Mouse (Mus musculus) liver, embryonic 15.5 days (tissue): ENCODE results near the gene Gm20388. TPM values are rescaled to one million over a fixed set of nuclear protein-coding genes. Genes with fewer than 3 reads are reported as not detected.

ENCODE experiments used
- ATAC-seq: fragments of 200-750 bp; cut with Nextera tagmentation; 2 replicates; pipeline ENCODE4 v1.8.0; 2017; ENCODE audit warnings: moderate number of reproducible peaks, mild to moderate bottlenecking, moderate library complexity; ENCODE audit not compliant: insufficient read depth
- H3K27ac ChIP-seq: fragments of 300-500 bp; sonication (generic); replicated peaks from 2 replicates; pipeline ENCODE4 v1.5.1; 2015; ENCODE audit warnings: mild to moderate bottlenecking, inconsistent platforms
- H3K27me3 ChIP-seq: fragments of 300-500 bp; sonication (generic); 2 replicates; pipeline ENCODE4 v1.6.1; 2015; ENCODE audit warnings: mild to moderate bottlenecking, inconsistent platforms
- H3K36me3 ChIP-seq: fragments of 300-500 bp; sonication (generic); replicated peaks from 2 replicates; pipeline ENCODE4 v1.6.1; 2015; ENCODE audit warnings: moderate library complexity, mild to moderate bottlenecking, inconsistent platforms
- H3K4me1 ChIP-seq: fragments of 300-500 bp; sonication (generic); replicated peaks from 2 replicates; pipeline ENCODE4 v1.6.1; 2015; ENCODE audit warnings: inconsistent platforms
- H3K4me2 ChIP-seq: fragments of 300-500 bp; sonication (generic); 2 replicates; pipeline ENCODE4 v1.6.1; 2015; ENCODE audit warnings: moderate library complexity, mild to moderate bottlenecking, inconsistent platforms
- H3K4me3 ChIP-seq: fragments of 300-500 bp; sonication (generic); replicated peaks from 2 replicates; pipeline ENCODE4 v1.5.1; 2015; ENCODE audit warnings: mild to moderate bottlenecking, inconsistent platforms
- H3K9ac ChIP-seq: fragments of 300-500 bp; sonication (generic); 2 replicates; pipeline ENCODE4 v1.6.1; 2015; ENCODE audit warnings: moderate library complexity, mild to moderate bottlenecking, inconsistent platforms
- H3K9me3 ChIP-seq: fragments of 300-500 bp; sonication (generic); replicated peaks from 2 replicates; pipeline ENCODE4 v1.6.1; 2016; ENCODE audit warnings: inconsistent platforms
- WGBS: fragments of 180-500 bp; shearing (Covaris S2); methylation state at CpG from one replicate; pipeline ENCODE4 v1.1.7; 2015; ENCODE audit warnings: mixed read lengths; ENCODE audit not compliant: insufficient replicate concordance; 5-methylcytosine and 5-hydroxymethylcytosine counted together
- polyA plus RNA-seq: library from polyadenylated mRNA; unstranded; fragments of >200 nt; fragmentation: Nextera tagmentation; extraction: Ambion mirVana; gene quantifications from 2 replicates; pipeline ENCODE4 v1.2.1, GENCODE M21; 2015

Gm20388 gene
- polyA plus RNA-seq, 1 experiment from 2014 or later = not detected

- peaks cover 14% of the 10 kb centered on the region for H3K4me1 ChIP-seq
- H3K4me2 ChIP-seq = no peak overlapping the region
- ATAC-seq = no peak
- H3K36me3 ChIP-seq = peaks cover 71% of the 10 kb centered on the region
- no peak overlapping the region for H3K4me3 ChIP-seq
- WGBS = 75% methylated on average over 7 of the region's 7 CpGs
- no peak overlapping the region for H3K27ac ChIP-seq
- H3K27me3 ChIP-seq = no peaks in the 10 kb centered on the region
- no peak overlapping the region for H3K9ac ChIP-seq
- H3K9me3 ChIP-seq = no peaks in the 10 kb centered on the region
Observed at GRCm38 (mm10) chr8:123482627-123483026, 3572.0 kb downstream of the Gm20388 start.

GRCm38 (mm10) chr8:123491280-123492075 lies 3580.8 kb downstream of the Gm20388 start:
- Histone ChIP-seq H3K4me1 (no peaks in the 10 kb centered on the region), H3K36me3 (peaks cover 95% of the 10 kb centered on the region), H3K27ac (no peak overlapping the region), H3K9me3 (no peaks in the 10 kb centered on the region), H3K4me3 (no peak overlapping the region), H3K27me3 (no peaks in the 10 kb centered on the region), H3K9ac (no peak overlapping the region), H3K4me2 (no peak overlapping the region)
- ATAC-seq = no peak; the same call in 1 of the 2 replicates
- WGBS = 77% methylated on average over 15 of the region's 15 CpGs

- no peak overlapping the region for H3K4me2 ChIP-seq
- no peak overlapping the region for H3K27ac ChIP-seq
- H3K4me1 ChIP-seq = no peaks in the 10 kb centered on the region
- H3K9ac ChIP-seq = no peak overlapping the region
- H3K36me3 ChIP-seq = peaks cover 92% of the 10 kb centered on the region
- H3K9me3 ChIP-seq = no peaks in the 10 kb centered on the region
- 86% methylated on average over 9 of the region's 9 CpGs for WGBS
- ATAC-seq = no peak
- H3K27me3 ChIP-seq = no peaks in the 10 kb centered on the region
- no peak overlapping the region for H3K4me3 ChIP-seq
Observed at GRCm38 (mm10) chr8:123492898-123493297, 3582.3 kb downstream of the Gm20388 start.

- no peak overlapping the region for H3K9ac ChIP-seq
- H3K4me2 ChIP-seq = no peak overlapping the region
- no peak overlapping the region for H3K4me3 ChIP-seq
- H3K27me3 ChIP-seq = no peaks in the 10 kb centered on the region
- peaks cover 91% of the 10 kb centered on the region for H3K36me3 ChIP-seq
- no peak for ATAC-seq
- no peaks in the 10 kb centered on the region for H3K9me3 ChIP-seq
- H3K4me1 ChIP-seq = no peaks in the 10 kb centered on the region; the same call in 1 of the 2 replicates
- no peak overlapping the region for H3K27ac ChIP-seq
- 78% methylated on average over 4 of the region's 4 CpGs for WGBS
Observed at GRCm38 (mm10) chr8:123497699-123498098, 3587.1 kb downstream of the Gm20388 start.

GRCm38 (mm10) chr8:123498963-123499362 lies 3588.3 kb downstream of the Gm20388 start:
- Histone ChIP-seq H3K4me3 (no peak overlapping the region), H3K9ac (no peak overlapping the region), H3K4me2 (no peak overlapping the region), H3K36me3 (peaks cover 91% of the 10 kb centered on the region), H3K27me3 (no peaks in the 10 kb centered on the region), H3K27ac (no peak overlapping the region), H3K4me1 (no peaks in the 10 kb centered on the region; the same call in 1 of the 2 replicates), H3K9me3 (no peaks in the 10 kb centered on the region)
- ATAC-seq = no peak
- 64% methylated on average over 11 of the region's 11 CpGs for WGBS

- no peaks in the 10 kb centered on the region for H3K27me3 ChIP-seq
- H3K36me3 ChIP-seq = peaks cover 91% of the 10 kb centered on the region
- WGBS = 87% methylated on average over 11 of the region's 11 CpGs
- no peak overlapping the region for H3K27ac ChIP-seq
- no peaks in the 10 kb centered on the region; the same call in 1 of the 2 replicates for H3K4me1 ChIP-seq
- H3K4me2 ChIP-seq = no peak overlapping the region
- H3K9ac ChIP-seq = no peak overlapping the region
- no peak for ATAC-seq
- H3K4me3 ChIP-seq = no peak overlapping the region
- no peaks in the 10 kb centered on the region for H3K9me3 ChIP-seq
Observed at GRCm38 (mm10) chr8:123499556-123499955, 3588.9 kb downstream of the Gm20388 start.

- Histone ChIP-seq H3K9me3 (no peaks in the 10 kb centered on the region), H3K4me2 (no peak overlapping the region), H3K27me3 (no peaks in the 10 kb centered on the region), H3K9ac (no peak overlapping the region), H3K4me1 (no peaks in the 10 kb centered on the region; the same call in 1 of the 2 replicates), H3K4me3 (no peak overlapping the region), H3K27ac (no peak overlapping the region), H3K36me3 (peaks cover 77% of the 10 kb centered on the region)
- ATAC-seq = no peak
- 80% methylated on average over 5 of the region's 5 CpGs for WGBS
Observed at GRCm38 (mm10) chr8:123502192-123502591, 3591.6 kb downstream of the Gm20388 start.

- Histone ChIP-seq H3K27me3 (no peaks in the 10 kb centered on the region), H3K4me2 (no peak overlapping the region), H3K36me3 (peaks cover 73% of the 10 kb centered on the region), H3K4me1 (no peaks in the 10 kb centered on the region; the same call in 1 of the 2 replicates), H3K9ac (no peak overlapping the region), H3K4me3 (no peak overlapping the region), H3K9me3 (no peaks in the 10 kb centered on the region), H3K27ac (no peak overlapping the region)
- 85% methylated on average over 6 of the region's 6 CpGs for WGBS
- ATAC-seq = no peak
Observed at GRCm38 (mm10) chr8:123503801-123504467, 3593.3 kb downstream of the Gm20388 start.

- no peak overlapping the region for H3K9ac ChIP-seq
- no peaks in the 10 kb centered on the region for H3K9me3 ChIP-seq
- H3K27ac ChIP-seq = no peak overlapping the region
- WGBS = 78% methylated on average over 9 of the region's 9 CpGs
- no peak overlapping the region for H3K4me2 ChIP-seq
- peaks cover 65% of the 10 kb centered on the region for H3K36me3 ChIP-seq
- no peaks in the 10 kb centered on the region for H3K27me3 ChIP-seq
- no peaks in the 10 kb centered on the region for H3K4me1 ChIP-seq
- ATAC-seq = no peak
- no peak overlapping the region for H3K4me3 ChIP-seq
Observed at GRCm38 (mm10) chr8:123504591-123505195, 3594.1 kb downstream of the Gm20388 start.

GRCm38 (mm10) chr8:123505267-123505666 lies 3594.6 kb downstream of the Gm20388 start:
- H3K4me2 ChIP-seq = no peak overlapping the region
- ATAC-seq = no peak
- H3K9me3 ChIP-seq = no peaks in the 10 kb centered on the region
- no peaks in the 10 kb centered on the region for H3K4me1 ChIP-seq
- no peak overlapping the region for H3K27ac ChIP-seq
- no peak overlapping the region for H3K9ac ChIP-seq
- H3K4me3 ChIP-seq = no peak overlapping the region
- peaks cover 59% of the 10 kb centered on the region for H3K36me3 ChIP-seq
- no peaks in the 10 kb centered on the region for H3K27me3 ChIP-seq
- WGBS = 76% methylated on average over 4 of the region's 4 CpGs

GRCm38 (mm10) chr8:123505695-123506094 lies 3595.1 kb downstream of the Gm20388 start:
- Histone ChIP-seq H3K27ac (no peak overlapping the region), H3K27me3 (0 out of 2 replicates have a peak, but pooled peaks cover 1% of the 10 kb centered on the region), H3K9me3 (no peaks in the 10 kb centered on the region), H3K36me3 (peaks cover 55% of the 10 kb centered on the region), H3K4me1 (no peaks in the 10 kb centered on the region), H3K4me3 (no peak overlapping the region), H3K9ac (no peak overlapping the region), H3K4me2 (no peak overlapping the region)
- no peak for ATAC-seq
- WGBS = 76% methylated on average over 9 of the region's 9 CpGs
